Mouse (Mus musculus) thymus, adult 18-20 months (tissue): ENCODE data around the gene Gm26566.
A peak's percentile ranks its signal among the peaks of the same experiment; 100 is the strongest.

ENCODE experiments used
- DNase-seq, 2 experiments: peaks; one replicate each; pipeline ENCODE4 v3.0.0; 2022; ENCODE audit warnings: mixed read lengths in 2 of 2

Gene Gm26566

DNA sequence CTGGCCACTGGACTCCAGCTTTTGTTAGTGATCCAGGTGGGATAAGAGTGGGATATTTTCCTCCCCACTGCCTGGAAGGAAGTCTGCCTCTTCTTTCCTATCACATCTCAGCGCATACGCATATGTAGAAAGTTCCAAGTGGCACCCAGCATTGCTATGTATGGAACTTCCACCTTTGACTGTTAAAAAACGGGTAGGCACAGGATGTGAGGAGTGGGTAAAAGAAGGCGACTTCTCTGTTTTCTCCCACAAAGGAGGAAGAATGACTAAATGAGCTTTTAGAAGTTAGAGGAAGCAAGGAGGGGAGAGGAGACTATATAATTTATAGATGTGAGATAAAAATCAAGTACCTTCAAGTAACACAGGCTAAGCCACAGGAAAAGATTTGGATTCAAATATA, 19.8 kb downstream of the Gm26566 start:
- no peak for DNase-seq

DNA sequence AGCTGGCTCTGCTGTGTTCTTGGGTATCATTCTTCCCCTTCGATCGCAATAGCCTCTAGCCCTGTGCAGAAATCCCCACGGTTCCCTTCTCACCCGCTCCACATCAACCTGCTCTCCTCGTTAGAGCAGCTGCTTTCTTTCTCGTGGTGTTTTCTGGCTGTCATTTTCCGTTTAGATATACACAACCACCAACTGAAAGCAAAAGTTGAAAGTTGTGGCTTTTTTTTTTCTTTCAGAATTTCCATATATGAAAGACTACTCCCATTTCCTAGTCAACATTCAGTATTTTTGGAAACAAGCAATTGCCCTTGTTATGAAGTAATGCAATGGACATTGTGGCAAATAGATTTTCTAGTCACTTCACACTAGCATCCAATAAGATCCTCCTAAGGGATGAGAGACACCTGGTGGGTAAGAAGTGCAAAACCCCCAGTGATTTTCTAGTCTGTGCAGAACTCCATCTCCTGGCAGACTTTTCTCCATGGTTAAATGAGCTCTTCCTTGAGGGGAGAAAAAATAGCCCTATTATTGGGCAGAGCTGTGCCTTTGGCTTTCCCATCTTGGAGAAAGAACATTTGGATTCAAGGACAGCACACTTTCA, 21.3 kb downstream of the Gm26566 start:
- no peak for DNase-seq

DNA sequence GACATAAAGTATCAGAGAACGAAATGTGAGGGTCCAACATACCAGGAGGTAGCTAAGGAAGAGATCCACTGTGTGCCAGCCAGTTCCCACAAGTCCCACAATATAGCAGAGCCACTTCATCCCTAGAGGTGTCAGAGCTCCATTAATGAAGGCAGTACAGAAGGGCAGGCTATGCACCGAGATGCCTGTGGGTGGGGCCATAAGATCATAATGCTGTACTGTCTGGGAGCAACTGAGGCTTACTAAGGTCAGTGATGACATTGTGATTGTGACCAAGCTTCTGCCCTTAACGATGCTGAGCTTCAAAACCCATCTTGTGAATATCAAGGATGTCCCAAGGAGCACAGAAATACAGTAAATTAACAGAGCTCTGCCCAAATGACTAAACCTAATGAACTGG, 22.6 kb downstream of the Gm26566 start:
- no peak for DNase-seq

DNA sequence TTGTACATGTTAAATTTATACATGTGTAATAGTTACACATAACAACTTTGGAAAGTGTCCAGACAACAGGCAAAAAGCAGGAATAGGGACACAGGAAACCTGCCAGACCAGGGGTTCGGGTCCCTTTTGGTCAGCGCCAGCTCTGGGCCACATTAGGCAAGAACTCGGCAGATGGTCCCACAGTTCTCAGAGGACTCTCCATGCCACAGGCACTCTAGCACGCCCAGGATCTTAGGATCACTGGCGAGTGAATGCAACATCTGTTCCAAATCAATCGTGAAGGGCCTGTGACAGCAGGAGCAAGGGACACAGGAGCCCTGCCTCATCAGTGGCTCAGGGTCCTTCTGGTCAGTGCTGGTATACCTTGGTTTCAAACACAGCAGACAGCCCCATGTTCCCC, 28.3 kb downstream of the Gm26566 start:
- no peak for DNase-seq

DNA sequence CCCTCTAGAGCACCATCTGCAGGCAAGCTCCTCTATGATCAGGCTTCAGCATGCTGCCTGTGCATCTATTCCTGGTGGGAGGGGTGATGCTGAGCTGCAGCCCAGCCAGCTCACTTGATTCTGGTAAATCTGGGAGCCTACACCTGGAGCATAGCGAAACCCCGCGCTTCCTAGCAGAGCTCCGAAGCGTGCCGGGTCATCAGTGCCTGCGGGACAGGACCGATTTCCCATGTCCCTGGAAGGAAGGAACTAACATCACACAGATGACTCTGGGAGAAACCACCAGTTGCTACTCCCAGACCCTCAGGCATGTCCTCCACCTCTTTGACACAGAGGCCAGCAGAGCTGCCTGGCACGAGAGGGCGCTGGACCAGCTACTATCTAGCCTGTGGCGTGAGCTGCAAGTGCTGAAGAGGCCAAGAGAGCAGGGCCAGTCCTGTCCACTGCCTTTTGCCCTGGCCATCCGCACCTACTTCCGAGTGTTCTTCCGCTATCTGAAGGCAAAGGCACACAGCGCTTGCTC, 33.3 kb downstream of the Gm26566 start, which contains the start of gene Gm13271:
TSS of gene Gm13271 (plus strand) at position 51 of the 523 bp plus-strand sequence.
- DNase-seq, result peak; percentile 83 to 90

DNA sequence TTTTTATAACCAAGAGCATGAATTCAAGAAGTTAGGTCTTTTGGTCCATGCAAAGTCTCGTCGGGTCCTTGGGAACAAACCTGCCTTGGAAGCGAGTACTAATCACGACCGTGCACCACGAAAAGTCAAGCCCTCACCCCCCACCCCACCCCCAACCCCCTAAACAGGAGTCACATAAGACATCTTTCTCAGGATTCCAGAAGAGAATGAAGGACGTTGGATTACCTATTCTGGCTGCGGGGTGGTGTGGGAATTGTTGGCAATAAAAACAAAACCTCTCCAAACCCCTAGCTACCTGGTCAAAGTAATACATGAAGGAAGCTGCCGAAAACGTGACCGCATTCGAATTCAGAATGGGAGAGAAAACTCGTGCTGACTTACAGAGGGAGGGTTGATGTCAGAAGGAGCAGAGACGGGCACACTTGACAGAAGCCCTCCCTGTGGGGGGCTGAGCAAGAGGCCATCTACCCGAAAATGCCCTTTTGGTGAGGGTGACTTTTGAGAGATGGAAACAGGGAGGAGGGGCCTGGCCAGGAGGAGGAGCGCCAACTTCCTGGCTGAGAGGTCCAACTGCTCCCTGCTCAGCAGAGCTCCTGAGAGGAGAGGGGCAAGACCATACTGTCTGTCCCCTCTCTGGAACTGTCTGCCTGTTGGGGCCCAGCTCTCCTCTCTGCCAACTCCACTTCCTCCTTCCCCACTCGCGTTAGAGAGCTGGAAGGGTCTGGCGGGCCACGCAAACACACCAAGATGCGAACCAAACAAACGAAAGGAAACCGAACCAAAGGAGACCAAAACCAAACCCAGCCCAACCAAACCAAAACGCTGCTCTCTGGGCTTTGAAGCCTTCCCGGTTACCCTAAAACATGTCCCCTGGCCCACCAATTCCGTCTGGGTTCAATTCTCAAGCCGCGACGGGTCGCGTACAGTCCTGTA, 35.2 kb downstream of the Gm26566 start:
- DNase-seq, result peak in 1 of 2 experiments; percentile 28

DNA sequence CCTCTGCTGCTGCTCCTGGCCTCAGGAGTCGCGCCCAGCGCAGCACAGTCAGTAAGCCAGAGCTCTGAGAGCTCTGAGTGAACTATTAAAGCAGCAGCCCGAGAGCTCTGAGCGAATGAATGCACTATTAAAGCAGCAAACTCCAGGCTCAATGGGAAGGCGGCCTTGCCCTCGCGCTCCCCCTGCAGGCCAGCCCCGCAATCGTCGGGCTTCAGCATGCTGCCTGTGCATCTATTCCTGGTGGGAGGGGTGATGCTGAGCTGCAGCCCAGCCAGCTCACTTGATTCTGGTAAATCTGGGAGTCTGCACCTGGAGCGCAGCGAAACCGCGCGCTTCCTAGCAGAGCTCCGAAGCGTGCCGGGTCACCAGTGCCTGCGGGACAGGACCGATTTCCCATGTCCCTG, 36.0 kb downstream of the Gm26566 start:
- peak; percentile 94 to 95 for DNase-seq

DNA sequence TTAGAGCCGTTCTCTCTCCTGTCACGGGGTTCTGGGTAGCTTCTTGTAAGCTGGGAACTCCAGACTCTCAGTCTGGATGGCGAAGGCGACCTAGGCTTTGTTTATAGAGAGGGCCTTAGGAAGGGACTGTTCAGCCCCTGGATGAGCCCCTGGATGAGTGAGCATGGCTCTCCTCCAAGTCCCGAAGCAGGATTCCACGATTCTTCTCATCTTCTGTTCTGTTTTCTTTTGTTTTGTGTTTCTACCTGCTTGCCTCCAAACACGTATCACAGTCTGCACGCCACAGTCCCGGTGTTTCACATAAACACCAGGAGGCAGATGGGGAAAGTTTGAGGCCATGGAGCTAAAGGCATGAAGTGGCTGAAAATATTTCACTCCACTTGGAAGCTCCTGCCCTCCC, 37.1 kb downstream of the Gm26566 start:
- peak in 1 of 2 experiments; percentile 11 for DNase-seq

DNA sequence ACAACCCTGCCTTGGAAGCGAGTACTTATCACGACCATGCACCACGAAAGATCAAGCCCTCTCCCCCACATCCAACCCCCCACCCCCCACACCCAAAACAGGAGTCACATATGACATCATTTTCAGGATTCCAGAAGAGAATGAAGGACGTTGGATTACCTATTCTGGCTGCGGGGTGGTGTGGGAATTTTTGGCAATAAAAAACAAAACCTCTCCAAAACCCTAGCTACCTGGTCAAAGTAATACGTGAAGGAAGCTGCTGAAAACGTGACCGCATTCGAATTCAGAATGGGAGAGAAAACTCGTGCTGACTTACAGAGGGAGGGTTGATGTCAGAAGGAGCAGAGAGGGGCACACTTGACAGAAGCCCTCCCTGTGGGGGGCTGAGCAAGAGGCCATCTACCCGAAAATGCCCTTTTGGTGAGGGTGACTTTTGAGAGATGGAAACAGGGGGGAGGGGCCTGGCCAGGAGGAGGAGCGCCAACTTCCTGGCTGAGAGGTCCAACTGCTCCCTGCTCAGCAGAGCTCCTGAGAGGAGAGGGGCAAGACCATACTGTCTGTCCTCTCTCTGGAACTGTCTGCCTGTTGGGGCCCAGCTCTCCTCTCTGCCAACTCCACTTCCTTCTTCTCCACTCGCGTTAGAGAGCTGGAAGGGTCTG, 38.1 kb downstream of the Gm26566 start, which contains the start of gene Gm13283:
TSS of gene Gm13283 (plus strand) at position 510 of the 659 bp plus-strand sequence.
- DNase-seq, result peak; percentile 31 to 59

DNA sequence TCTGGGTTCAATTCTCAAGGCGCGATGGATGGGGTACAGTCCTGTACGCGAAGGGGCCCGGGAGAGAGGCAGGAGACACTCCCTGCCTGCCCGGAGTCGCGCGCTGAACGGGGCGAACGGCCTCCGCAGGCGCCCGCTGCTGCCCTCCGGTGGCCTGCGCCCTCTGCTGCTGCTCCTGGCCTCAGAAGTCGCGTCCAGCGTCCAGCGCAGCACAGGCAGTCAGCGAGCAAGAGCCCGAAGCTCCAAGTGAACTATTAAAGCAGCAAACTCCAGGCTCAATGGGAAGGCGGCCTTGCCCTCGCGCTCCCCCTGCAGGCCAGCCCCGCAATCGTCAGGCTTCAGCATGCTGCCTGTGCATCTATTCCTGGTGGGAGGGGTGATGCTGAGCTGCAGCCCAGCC, 38.8 kb downstream of the Gm26566 start:
- DNase-seq, result peak; percentile 20 to 28

DNA sequence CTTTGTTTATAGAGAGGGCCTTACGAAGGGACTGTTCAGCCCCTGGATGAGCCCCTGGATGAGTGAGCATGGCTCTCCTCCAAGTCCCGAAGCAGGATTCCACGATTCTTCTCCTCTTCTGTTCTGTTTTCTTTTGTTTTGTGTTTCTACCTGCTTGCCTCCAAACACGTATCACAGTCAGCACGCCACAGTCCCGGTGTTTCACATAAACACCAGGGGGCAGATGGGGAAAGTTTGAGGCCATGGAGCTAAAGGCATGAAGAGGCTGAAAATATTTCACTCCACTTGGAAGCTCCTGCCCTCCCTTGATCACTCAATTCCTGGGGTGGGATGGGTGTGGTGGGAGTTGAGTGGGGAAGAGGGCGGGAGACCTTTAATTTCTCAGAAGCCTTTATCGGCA, 40.2 kb downstream of the Gm26566 start:
- peak; percentile 85 to 93 for DNase-seq

DNA sequence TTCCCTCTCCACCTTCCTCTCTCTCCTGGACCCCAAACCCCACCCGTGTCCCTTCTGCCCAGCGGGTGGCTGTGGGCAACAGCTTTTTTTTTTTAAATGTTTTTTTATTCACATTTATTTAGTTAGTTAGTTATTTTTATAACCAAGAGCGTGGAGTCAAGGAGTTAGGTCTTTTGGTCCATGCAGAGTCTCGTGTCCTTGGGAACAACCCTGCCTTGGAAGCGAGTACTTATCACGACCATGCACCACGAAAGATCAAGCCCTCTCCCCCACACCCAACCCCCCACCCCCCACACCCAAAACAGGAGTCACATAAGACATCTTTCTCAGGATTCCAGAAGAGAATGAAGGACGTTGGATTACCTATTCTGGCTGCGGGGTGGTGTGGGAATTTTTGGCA, 40.7 kb downstream of the Gm26566 start:
- DNase-seq, result peak in 1 of 2 experiments; percentile 40

DNA sequence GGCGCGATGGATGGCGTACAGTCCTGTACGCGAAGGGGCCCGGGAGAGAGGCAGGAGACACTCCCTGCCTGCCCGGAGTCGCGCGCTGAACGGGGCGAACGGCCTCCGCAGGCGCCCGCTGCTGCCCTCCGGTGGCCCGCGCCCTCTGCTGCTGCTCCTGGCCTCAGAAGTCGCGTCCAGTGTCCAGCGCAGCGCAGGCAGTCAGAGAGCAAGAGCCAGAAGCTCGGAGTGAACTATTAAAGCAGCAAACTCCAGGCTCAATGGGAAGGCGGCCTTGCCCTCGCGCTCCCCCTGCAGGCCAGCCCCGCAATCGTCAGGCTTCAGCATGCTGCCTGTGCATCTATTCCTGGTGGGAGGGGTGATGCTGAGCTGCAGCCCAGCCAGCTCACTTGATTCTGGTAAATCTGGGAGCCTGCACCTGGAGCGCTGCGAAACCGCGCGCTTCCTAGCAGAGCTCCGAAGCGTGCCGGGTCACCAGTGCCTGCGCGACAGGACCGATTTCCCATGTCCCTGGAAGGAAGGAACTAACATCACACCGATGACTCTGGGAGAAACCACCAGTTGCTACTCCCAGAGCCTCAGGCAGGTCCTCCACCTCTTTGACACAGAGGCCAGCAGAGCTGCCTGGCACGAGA, 41.9 kb downstream of the Gm26566 start:
- peak in 1 of 2 experiments; percentile 6 for DNase-seq
